Mouse (Mus musculus): ENCODE results near the gene Zmat5. TPM values are rescaled to one million over a fixed set of nuclear protein-coding genes. Genes with fewer than 3 reads are reported as not detected.

Gene Zmat5
- 5.9 to 15.2 TPM (median 8.8 TPM) in 3 replicates for total RNA-seq (2017)

- ATAC-seq (replicated peaks; ENCODE audit: insufficient number of reproducible peaks, low FRiP score, low TSS enrichment, poor library complexity, severe bottlenecking): peak; percentile 97
Observed at GRCm38 (mm10) chr11:4704072-4704964, at the start of gene Zmat5, which contains the start of gene Uqcr10. TSS of gene Zmat5 (plus strand) at chr11:4704678. TSS of gene Uqcr10 (minus strand) at chr11:4704342.

GRCm38 (mm10) chr11:4659818-4660217, 44.7 kb upstream of the Zmat5 start:
- no peak for ATAC-seq (replicated peaks; ENCODE audit: insufficient number of reproducible peaks, low FRiP score, low TSS enrichment, poor library complexity, severe bottlenecking)

GRCm38 (mm10) chr11:4660309-4661025, 44.0 kb upstream of the Zmat5 start:
- no peak for ATAC-seq (replicated peaks; ENCODE audit: insufficient number of reproducible peaks, low FRiP score, low TSS enrichment, poor library complexity, severe bottlenecking)

- ATAC-seq (replicated peaks; ENCODE audit: insufficient number of reproducible peaks, low FRiP score, low TSS enrichment, poor library complexity, severe bottlenecking): no peak
Observed at GRCm38 (mm10) chr11:4661324-4661723, 43.2 kb upstream of the Zmat5 start.

GRCm38 (mm10) chr11:4661871-4662495, 42.5 kb upstream of the Zmat5 start:
- no peak for ATAC-seq (replicated peaks; ENCODE audit: insufficient number of reproducible peaks, low FRiP score, low TSS enrichment, poor library complexity, severe bottlenecking)

GRCm38 (mm10) chr11:4662496-4662878, 42.0 kb upstream of the Zmat5 start:
- ATAC-seq (replicated peaks; ENCODE audit: insufficient number of reproducible peaks, low FRiP score, low TSS enrichment, poor library complexity, severe bottlenecking): no peak

- no peak for ATAC-seq (replicated peaks; ENCODE audit: insufficient number of reproducible peaks, low FRiP score, low TSS enrichment, poor library complexity, severe bottlenecking)
Observed at GRCm38 (mm10) chr11:4671736-4672135, 32.7 kb upstream of the Zmat5 start.

GRCm38 (mm10) chr11:4674593-4674992, 29.9 kb upstream of the Zmat5 start:
- no peak for ATAC-seq (replicated peaks; ENCODE audit: insufficient number of reproducible peaks, low FRiP score, low TSS enrichment, poor library complexity, severe bottlenecking)

GRCm38 (mm10) chr11:4675126-4675562, 29.3 kb upstream of the Zmat5 start:
- ATAC-seq (replicated peaks; ENCODE audit: insufficient number of reproducible peaks, low FRiP score, low TSS enrichment, poor library complexity, severe bottlenecking): no peak

GRCm38 (mm10) chr11:4675693-4676092, 28.8 kb upstream of the Zmat5 start:
- no peak for ATAC-seq (replicated peaks; ENCODE audit: insufficient number of reproducible peaks, low FRiP score, low TSS enrichment, poor library complexity, severe bottlenecking)

GRCm38 (mm10) chr11:4677250-4677872, 27.1 kb upstream of the Zmat5 start:
- ATAC-seq (replicated peaks; ENCODE audit: insufficient number of reproducible peaks, low FRiP score, low TSS enrichment, poor library complexity, severe bottlenecking): no peak

- no peak for ATAC-seq (replicated peaks; ENCODE audit: insufficient number of reproducible peaks, low FRiP score, low TSS enrichment, poor library complexity, severe bottlenecking)
Observed at GRCm38 (mm10) chr11:4678700-4679440, 25.6 kb upstream of the Zmat5 start.

GRCm38 (mm10) chr11:4679441-4679832, 25.0 kb upstream of the Zmat5 start:
- no peak for ATAC-seq (replicated peaks; ENCODE audit: insufficient number of reproducible peaks, low FRiP score, low TSS enrichment, poor library complexity, severe bottlenecking)

GRCm38 (mm10) chr11:4680126-4680525, 24.4 kb upstream of the Zmat5 start:
- no peak for ATAC-seq (replicated peaks; ENCODE audit: insufficient number of reproducible peaks, low FRiP score, low TSS enrichment, poor library complexity, severe bottlenecking)

- ATAC-seq (replicated peaks; ENCODE audit: insufficient number of reproducible peaks, low FRiP score, low TSS enrichment, poor library complexity, severe bottlenecking): no peak
Observed at GRCm38 (mm10) chr11:4683516-4683915, 21.0 kb upstream of the Zmat5 start.

- no peak for ATAC-seq (replicated peaks; ENCODE audit: insufficient number of reproducible peaks, low FRiP score, low TSS enrichment, poor library complexity, severe bottlenecking)
Observed at GRCm38 (mm10) chr11:4684186-4684585, 20.3 kb upstream of the Zmat5 start.

GRCm38 (mm10) chr11:4685071-4685470, 19.4 kb upstream of the Zmat5 start:
- ATAC-seq (replicated peaks; ENCODE audit: insufficient number of reproducible peaks, low FRiP score, low TSS enrichment, poor library complexity, severe bottlenecking): no peak

GRCm38 (mm10) chr11:4685510-4685909, 19.0 kb upstream of the Zmat5 start:
- no peak for ATAC-seq (replicated peaks; ENCODE audit: insufficient number of reproducible peaks, low FRiP score, low TSS enrichment, poor library complexity, severe bottlenecking)
